Mouse (Mus musculus): ENCODE results near the gene Dusp2. TPM values are rescaled to one million over a fixed set of nuclear protein-coding genes. Genes with fewer than 3 reads are reported as not detected.
"Not testable (repeated sequence)": the region's sequence is repeated elsewhere in the genome, so short reads cannot be mapped to it uniquely, and the experiment has no call there.

The Dusp2 gene
- polyA plus RNA-seq, 1 experiment from 2014 or later: 2.6 TPM

DNA sequence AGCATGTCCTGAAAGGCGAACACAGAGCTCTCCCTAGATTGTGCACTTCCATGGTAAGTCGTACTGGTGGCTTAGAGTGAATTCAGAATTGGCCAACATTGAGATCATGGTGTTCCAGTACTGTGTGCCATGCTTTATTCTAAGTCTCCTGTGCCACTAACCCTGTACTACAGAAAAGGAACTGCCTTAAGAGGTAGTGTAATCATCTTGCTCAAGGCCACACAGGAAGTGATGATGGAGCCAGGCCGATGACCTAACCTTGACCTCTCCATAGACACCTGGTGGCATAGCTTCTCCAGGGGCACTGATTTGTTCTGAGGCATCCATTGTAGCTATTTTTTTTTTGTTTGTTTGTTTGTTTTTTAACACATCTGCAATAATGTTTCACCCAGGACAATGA, 34.1 kb upstream of the Dusp2 start:
- 92% methylated on average over 3 of the region's 3 CpGs for WGBS
- DNase-seq (ENCODE audit: low spot score) (no peak), ATAC-seq (ENCODE audit: low FRiP score, low TSS enrichment) (no peak)
- Histone ChIP-seq H3K4me2 (replicated peaks; ENCODE audit: low read depth) (no peak overlapping the region), H3K4me3 (ENCODE audit: low read depth, low read length) (no peak overlapping the region), H3K4me1 (replicated peaks; ENCODE audit: control insufficient read depth, insufficient read depth) (no peaks in the 10 kb centered on the region), H3K36me3 (ENCODE audit: control insufficient read depth, insufficient read depth, low read length) (peaks cover 21% of the 10 kb centered on the region; the same call in 1 of the 2 replicates), H3K9ac (ENCODE audit: low read length) (no peak overlapping the region), H3K27me3 (ENCODE audit: control insufficient read depth, insufficient read depth, low read length) (no peaks in the 10 kb centered on the region), H3K27ac (replicated peaks) (no peak overlapping the region), H3K9me3 (ENCODE audit: control insufficient read depth, low read length) (no peaks in the 10 kb centered on the region)
- TF ChIP-seq CTCF (IDR thresholded peaks at IDR 0.05; ENCODE audit: low read depth) (no peak), EP300 (optimal IDR thresholded peaks at IDR 0.05) (no peak)

DNA sequence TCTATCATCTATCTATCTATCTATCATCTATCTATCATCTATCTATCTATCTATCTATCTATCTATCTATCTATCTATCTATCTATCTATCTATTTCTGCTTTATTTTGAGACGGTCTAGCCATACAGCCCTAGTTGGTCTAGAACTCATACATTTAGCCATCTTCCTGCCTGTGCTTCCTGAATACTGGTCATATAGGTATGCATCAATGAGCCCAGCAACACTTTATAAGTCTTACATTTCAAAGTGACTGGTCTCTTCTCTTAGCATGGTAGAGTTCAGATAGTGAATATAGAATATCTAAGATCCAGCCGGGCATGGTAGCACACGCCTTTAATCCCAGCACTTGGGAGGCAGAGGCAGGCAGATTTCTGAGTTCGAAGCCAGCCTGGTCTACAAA, 31.8 kb upstream of the Dusp2 start:
- H3K36me3 ChIP-seq (ENCODE audit: control insufficient read depth, insufficient read depth, low read length); H3K27me3 ChIP-seq (ENCODE audit: control insufficient read depth, insufficient read depth, low read length); DNase-seq (ENCODE audit: low spot score); ATAC-seq (ENCODE audit: low FRiP score, low TSS enrichment); H3K9me3 ChIP-seq (ENCODE audit: control insufficient read depth, low read length); H3K27ac ChIP-seq (replicated peaks); H3K9ac ChIP-seq (ENCODE audit: low read length); H3K4me1 ChIP-seq (replicated peaks; ENCODE audit: control insufficient read depth, insufficient read depth); H3K4me3 ChIP-seq (ENCODE audit: low read depth, low read length); H3K4me2 ChIP-seq (replicated peaks; ENCODE audit: low read depth): not testable (repeated sequence)
- 86% methylated on average over 4 of the region's 4 CpGs for WGBS

DNA sequence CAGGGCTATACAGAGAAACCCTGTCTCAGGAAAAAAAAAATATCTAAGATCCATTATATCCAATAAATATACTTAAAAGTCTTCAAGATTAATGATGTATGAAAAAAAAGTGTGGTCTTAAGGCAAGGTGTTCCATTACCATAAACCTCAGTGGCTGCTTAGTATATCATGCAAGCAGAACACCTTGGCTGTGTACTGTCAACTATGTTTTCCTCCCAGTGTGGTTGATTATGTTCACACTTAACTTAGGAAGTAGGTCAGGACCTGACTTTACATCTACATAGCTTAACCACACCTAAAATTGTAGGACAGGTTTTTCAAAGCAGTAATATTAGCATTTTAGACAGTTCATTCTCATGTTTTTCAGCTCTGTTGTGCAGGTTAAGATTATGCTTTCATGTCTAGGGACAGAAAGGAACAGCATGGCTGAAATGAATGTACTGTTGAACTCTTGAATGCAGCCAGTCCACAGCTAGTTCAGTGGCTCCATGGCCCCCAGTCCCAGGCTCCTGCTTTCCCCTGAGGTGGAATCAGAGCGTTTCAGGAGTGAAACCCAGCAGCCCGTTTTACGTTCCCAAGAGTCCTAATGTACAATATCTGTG, 31.2 kb upstream of the Dusp2 start:
- H3K9me3 ChIP-seq (ENCODE audit: control insufficient read depth, low read length): no peaks in the 10 kb centered on the region
- H3K4me1 ChIP-seq (replicated peaks; ENCODE audit: control insufficient read depth, insufficient read depth): no peaks in the 10 kb centered on the region
- no peak overlapping the region for H3K4me2 ChIP-seq (replicated peaks; ENCODE audit: low read depth)
- DNase-seq (ENCODE audit: low spot score) (no peak), ATAC-seq (ENCODE audit: low FRiP score, low TSS enrichment) (no peak)
- TF ChIP-seq CTCF (IDR thresholded peaks at IDR 0.05; ENCODE audit: low read depth) (no peak), EP300 (optimal IDR thresholded peaks at IDR 0.05) (no peak)
- H3K27ac ChIP-seq (replicated peaks): no peak overlapping the region
- H3K36me3 ChIP-seq (ENCODE audit: control insufficient read depth, insufficient read depth, low read length): 0 out of 2 replicates have a peak, but pooled peaks cover 4% of the 10 kb centered on the region
- H3K27me3 ChIP-seq (ENCODE audit: control insufficient read depth, insufficient read depth, low read length): no peaks in the 10 kb centered on the region
- H3K4me3 ChIP-seq (ENCODE audit: low read depth, low read length): no peak overlapping the region
- WGBS: 87% methylated on average over 3 of the region's 3 CpGs
- H3K9ac ChIP-seq (ENCODE audit: low read length): no peak overlapping the region

DNA sequence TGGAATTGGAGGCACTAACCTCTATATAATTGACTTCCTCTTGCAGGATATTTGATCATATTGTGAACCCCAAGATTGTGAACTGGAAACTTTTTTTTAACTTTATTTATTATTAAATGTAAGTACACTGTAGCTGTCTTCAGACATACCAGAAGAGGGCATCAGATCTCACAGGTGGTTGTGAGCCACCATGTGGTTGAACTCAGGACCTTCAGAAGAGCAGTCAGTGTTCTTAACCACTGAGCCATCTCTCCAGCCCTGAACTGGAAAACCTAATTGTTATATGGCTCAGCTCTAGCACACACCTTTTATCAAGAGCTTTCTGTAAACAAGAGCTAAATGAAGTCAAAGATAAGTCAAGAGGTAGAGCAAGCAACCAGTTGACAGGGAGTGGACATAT, 29.8 kb upstream of the Dusp2 start:
- Histone ChIP-seq H3K27me3 (ENCODE audit: control insufficient read depth, insufficient read depth, low read length) (no peaks in the 10 kb centered on the region), H3K36me3 (ENCODE audit: control insufficient read depth, insufficient read depth, low read length) (no peaks in the 10 kb centered on the region), H3K27ac (replicated peaks) (no peak overlapping the region), H3K4me2 (replicated peaks; ENCODE audit: low read depth) (no peak overlapping the region), H3K4me1 (replicated peaks; ENCODE audit: control insufficient read depth, insufficient read depth) (no peaks in the 10 kb centered on the region), H3K4me3 (ENCODE audit: low read depth, low read length) (no peak overlapping the region), H3K9me3 (ENCODE audit: control insufficient read depth, low read length) (no peaks in the 10 kb centered on the region), H3K9ac (ENCODE audit: low read length) (no peak overlapping the region)
- DNase-seq (ENCODE audit: low spot score) (no peak), ATAC-seq (ENCODE audit: low FRiP score, low TSS enrichment) (no peak)
- TF ChIP-seq EP300 (optimal IDR thresholded peaks at IDR 0.05) (no peak), CTCF (IDR thresholded peaks at IDR 0.05; ENCODE audit: low read depth) (peak; percentile 45)

DNA sequence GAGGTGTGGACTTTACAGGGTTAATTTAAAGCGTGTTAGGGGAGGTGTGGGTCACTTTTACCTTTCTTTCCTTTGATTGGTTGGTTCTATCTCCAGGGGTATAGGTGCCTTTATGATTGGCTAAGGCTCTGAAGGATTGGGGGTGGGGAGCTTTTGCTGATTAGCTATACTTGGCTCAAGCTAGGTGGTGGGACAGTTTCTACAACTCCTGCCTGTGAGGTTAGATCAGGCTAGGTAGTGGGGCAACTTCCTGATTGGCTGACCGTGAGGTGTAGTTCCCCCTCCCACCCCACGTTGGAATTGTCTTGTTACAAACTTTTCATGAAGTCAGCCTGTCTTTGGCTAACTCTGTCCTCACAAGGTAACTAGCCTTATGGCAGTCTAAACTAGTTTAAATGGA, 28.8 kb upstream of the Dusp2 start:
- Histone ChIP-seq H3K9me3 (ENCODE audit: control insufficient read depth, low read length) (no peaks in the 10 kb centered on the region), H3K36me3 (ENCODE audit: control insufficient read depth, insufficient read depth, low read length) (no peaks in the 10 kb centered on the region), H3K4me1 (replicated peaks; ENCODE audit: control insufficient read depth, insufficient read depth) (no peaks in the 10 kb centered on the region), H3K9ac (ENCODE audit: low read length) (no peak overlapping the region), H3K4me2 (replicated peaks; ENCODE audit: low read depth) (no peak overlapping the region), H3K4me3 (ENCODE audit: low read depth, low read length) (no peak overlapping the region), H3K27ac (replicated peaks) (no peak overlapping the region), H3K27me3 (ENCODE audit: control insufficient read depth, insufficient read depth, low read length) (no peaks in the 10 kb centered on the region)
- 33% methylated on average over 3 of the region's 3 CpGs for WGBS
- TF ChIP-seq CTCF (IDR thresholded peaks at IDR 0.05; ENCODE audit: low read depth) (no peak), EP300 (optimal IDR thresholded peaks at IDR 0.05) (no peak)
- DNase-seq (ENCODE audit: low spot score) (no peak), ATAC-seq (ENCODE audit: low FRiP score, low TSS enrichment) (no peak)

DNA sequence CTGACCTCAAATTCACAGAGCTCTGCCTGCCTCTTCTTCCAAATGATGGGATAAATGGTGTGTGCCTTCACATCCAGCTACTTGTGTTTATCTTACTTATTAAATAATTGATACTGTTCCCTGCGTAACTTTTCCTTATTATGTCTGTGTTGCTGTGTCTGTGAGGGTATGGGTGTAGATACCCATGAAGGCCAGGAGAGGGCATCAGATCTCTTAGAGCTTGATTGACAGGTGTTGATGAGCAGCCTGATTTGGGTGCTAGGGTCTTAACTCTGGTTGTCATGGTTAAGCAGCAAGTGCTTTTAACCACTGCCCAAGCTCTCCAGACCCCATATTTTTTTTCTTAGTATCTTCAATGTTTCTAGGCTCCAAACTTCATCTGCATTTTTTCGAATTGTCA, 27.3 kb upstream of the Dusp2 start:
- Histone ChIP-seq H3K27ac (replicated peaks) (no peak overlapping the region), H3K4me3 (ENCODE audit: low read depth, low read length) (no peak overlapping the region), H3K9me3 (ENCODE audit: control insufficient read depth, low read length) (no peaks in the 10 kb centered on the region), H3K27me3 (ENCODE audit: control insufficient read depth, insufficient read depth, low read length) (no peaks in the 10 kb centered on the region), H3K36me3 (ENCODE audit: control insufficient read depth, insufficient read depth, low read length) (no peaks in the 10 kb centered on the region), H3K4me1 (replicated peaks; ENCODE audit: control insufficient read depth, insufficient read depth) (no peaks in the 10 kb centered on the region), H3K4me2 (replicated peaks; ENCODE audit: low read depth) (no peak overlapping the region), H3K9ac (ENCODE audit: low read length) (no peak overlapping the region)
- ATAC-seq (ENCODE audit: low FRiP score, low TSS enrichment): no peak
- TF ChIP-seq CTCF (IDR thresholded peaks at IDR 0.05; ENCODE audit: low read depth) (peak; percentile 65), EP300 (optimal IDR thresholded peaks at IDR 0.05) (no peak)
- no peak for DNase-seq (ENCODE audit: low spot score)
- WGBS: 83% methylated on average over 2 of the region's 2 CpGs
